Mouse (Mus musculus): ENCODE measurements around the gene Mycbpap. TPM values are rescaled to one million over a fixed set of nuclear protein-coding genes. Genes with fewer than 3 reads are reported as not detected.

Mycbpap gene
- total and polyA plus RNA-seq, 3 experiments = 0.12 to 0.17 TPM; not detected in 1

GRCm38 (mm10) chr11:94567326-94567725 lies 45.8 kb upstream of the Mycbpap start:
- Histone ChIP-seq H3K4me1 (ENCODE audit: control insufficient read depth in 1 of 2, insufficient read depth in 2 of 2, low read length in 2 of 2) (no peaks in the 10 kb centered on the region), H3K4me3 (ENCODE audit: control insufficient read depth in 1 of 2, insufficient read depth in 1 of 2, low read depth in 2 of 2, low read length in 2 of 2) (no peak overlapping the region), H3K79me2 (ENCODE audit: control insufficient read depth, insufficient read depth, low read length, poor library complexity) (no peaks in the 10 kb centered on the region), H3K9me3 (replicated peaks; ENCODE audit: insufficient read depth, low read length) (no peaks in the 10 kb centered on the region), H3K36me3 (ENCODE audit: control insufficient read depth in 1 of 2, insufficient read depth in 2 of 2, low read length in 2 of 2) (no peaks in the 10 kb centered on the region), H3K9ac (ENCODE audit: control insufficient read depth, low read depth, low read length, poor library complexity, severe bottlenecking) (no peak overlapping the region), H3K27me3 (ENCODE audit: control insufficient read depth in 1 of 2, insufficient read depth in 2 of 2, low read length in 2 of 2) (no peaks in the 10 kb centered on the region), H3K27ac (ENCODE audit: control insufficient read depth, low read depth, low read length) (no peak overlapping the region)
- no peak for DNase-seq (ENCODE audit: low read depth, low spot score)
- TF ChIP-seq CTCF (IDR thresholded peaks at IDR 0.05 in 2 of 3, conservative IDR thresholded peaks at IDR 0.05 in 1 of 3; ENCODE audit: control insufficient read depth in 1 of 3, insufficient read depth in 1 of 3, low read depth in 2 of 3, low read length in 3 of 3, poor library complexity in 1 of 3, severe bottlenecking in 1 of 3) = no peak
- TF ChIP-seq RAD21 (IDR thresholded peaks at IDR 0.05; ENCODE audit: low read depth, low read length) = no peak
- no peak for TF ChIP-seq NRF1 (IDR thresholded peaks at IDR 0.05; ENCODE audit: insufficient read depth, low read depth, low read length, poor library complexity, severe bottlenecking)
- TF ChIP-seq CHD1 (IDR thresholded peaks at IDR 0.05; ENCODE audit: low read depth, low read length) = no peak
- no peak for TF ChIP-seq MYC (IDR thresholded peaks at IDR 0.05; ENCODE audit: low read depth, low read length)
- no peak for TF ChIP-seq UBTF (IDR thresholded peaks at IDR 0.05; ENCODE audit: borderline replicate concordance, insufficient read depth, low read depth, low read length)

DNA sequence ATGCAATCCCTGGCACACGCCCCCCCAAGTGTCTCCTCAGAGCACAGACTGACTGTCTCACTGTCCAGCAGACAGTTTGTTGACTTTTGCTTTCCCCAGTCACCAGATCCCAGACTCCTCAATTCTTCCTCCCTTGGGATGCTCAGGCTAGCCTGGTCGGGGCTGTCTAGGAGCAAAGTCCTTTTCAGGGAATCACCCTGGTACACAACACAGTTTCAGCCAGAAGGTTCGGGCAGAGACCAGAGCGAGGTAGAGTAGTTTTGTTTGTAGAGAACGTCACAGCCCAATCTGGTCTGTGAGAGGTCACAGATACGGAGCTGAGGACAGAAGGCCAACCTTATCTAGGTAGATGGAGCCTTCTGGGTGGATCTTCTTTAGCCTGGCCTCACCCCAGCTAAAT lies 45.0 kb upstream of the Mycbpap start:
- TF ChIP-seq SIN3A (IDR thresholded peaks at IDR 0.05; ENCODE audit: low read length) = no peak
- TF ChIP-seq ZKSCAN1 (IDR thresholded peaks at IDR 0.05; ENCODE audit: low read depth, low read length) = no peak
- no peak for TF ChIP-seq TCF12 (IDR thresholded peaks at IDR 0.05; ENCODE audit: low read depth, low read length)
- TF ChIP-seq BHLHE40 (IDR thresholded peaks at IDR 0.05; ENCODE audit: borderline replicate concordance, low read depth, low read length) = no peak
- no peak for TF ChIP-seq MYB (IDR thresholded peaks at IDR 0.05; ENCODE audit: low read depth, low read length)
- TF ChIP-seq JUND (IDR thresholded peaks at IDR 0.05; ENCODE audit: low read depth, low read length) = no peak
- no peak for TF ChIP-seq ZMIZ1 (IDR thresholded peaks at IDR 0.05; ENCODE audit: low read depth, low read length)
- no peak for TF ChIP-seq UBTF (IDR thresholded peaks at IDR 0.05; ENCODE audit: borderline replicate concordance, insufficient read depth, low read depth, low read length)
- TF ChIP-seq RCOR1 (IDR thresholded peaks at IDR 0.05; ENCODE audit: low read depth, low read length) = no peak
- TF ChIP-seq USF2 (IDR thresholded peaks at IDR 0.05; ENCODE audit: borderline replicate concordance in 1 of 2, insufficient read depth in 1 of 2, low read depth in 1 of 2, low read length in 2 of 2) = no peak
- TF ChIP-seq CHD2 (IDR thresholded peaks at IDR 0.05; ENCODE audit: low read length) = no peak
- no peak for TF ChIP-seq ZNF384 (IDR thresholded peaks at IDR 0.05; ENCODE audit: low read depth, low read length)
- TF ChIP-seq ELF1 (IDR thresholded peaks at IDR 0.05; ENCODE audit: low read depth, low read length) = no peak
- TF ChIP-seq GABPA (IDR thresholded peaks at IDR 0.05; ENCODE audit: low read depth, low read length) = no peak
- no peak for TF ChIP-seq GATA1 (IDR thresholded peaks at IDR 0.05; ENCODE audit: low read depth, low read length)
- TF ChIP-seq HCFC1 (IDR thresholded peaks at IDR 0.05; ENCODE audit: low read depth, low read length) = no peak
- TF ChIP-seq TAL1 (IDR thresholded peaks at IDR 0.05; ENCODE audit: low read length) = no peak
- TF ChIP-seq KAT2A (conservative IDR thresholded peaks at IDR 0.05; ENCODE audit: low read depth, low read length) = no peak
- no peak for TF ChIP-seq MYC (IDR thresholded peaks at IDR 0.05; ENCODE audit: low read depth, low read length)
- TF ChIP-seq EP300 (IDR thresholded peaks at IDR 0.05; ENCODE audit: low read depth in 1 of 2, low read length in 2 of 2) = no peak
- Histone ChIP-seq H3K9me3 (replicated peaks; ENCODE audit: insufficient read depth, low read length) (no peaks in the 10 kb centered on the region), H3K4me3 (ENCODE audit: control insufficient read depth in 1 of 2, insufficient read depth in 1 of 2, low read depth in 2 of 2, low read length in 2 of 2) (no peak overlapping the region), H3K79me2 (ENCODE audit: control insufficient read depth, insufficient read depth, low read length, poor library complexity) (no peaks in the 10 kb centered on the region), H3K4me1 (ENCODE audit: control insufficient read depth in 1 of 2, insufficient read depth in 2 of 2, low read length in 2 of 2) (no peaks in the 10 kb centered on the region), H3K9ac (ENCODE audit: control insufficient read depth, low read depth, low read length, poor library complexity, severe bottlenecking) (no peak overlapping the region), H3K36me3 (ENCODE audit: control insufficient read depth in 1 of 2, insufficient read depth in 2 of 2, low read length in 2 of 2) (no peaks in the 10 kb centered on the region), H3K27ac (ENCODE audit: control insufficient read depth, low read depth, low read length) (no peak overlapping the region), H3K27me3 (ENCODE audit: control insufficient read depth in 1 of 2, insufficient read depth in 2 of 2, low read length in 2 of 2) (no peaks in the 10 kb centered on the region)
- DNase-seq (ENCODE audit: low read depth, low spot score) = no peak
